In the genomic region with DNA sequence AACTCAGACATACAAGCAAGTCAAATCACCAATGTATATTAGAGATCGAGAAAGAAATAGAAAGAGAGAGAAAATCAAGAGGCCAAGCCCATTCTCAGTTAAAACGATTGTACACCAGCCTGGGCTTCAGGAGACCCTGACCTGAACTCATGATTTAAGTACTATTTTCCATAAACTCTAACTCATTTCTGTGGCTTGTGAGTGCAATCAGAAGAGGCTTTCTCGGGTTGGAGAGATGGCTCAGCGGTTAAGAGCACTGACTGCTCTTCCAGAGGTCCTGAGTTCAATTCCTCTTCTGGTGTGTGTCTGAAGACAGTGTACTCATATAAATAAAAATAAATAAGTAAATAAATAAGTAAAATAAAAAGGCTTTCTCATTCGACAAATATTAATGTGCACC, we compare ENCODE assay signal across 8 mouse cellular contexts. TPM values are rescaled to one million over a fixed set of nuclear protein-coding genes. Genes with fewer than 3 reads are reported as not detected.
DNase-seq lines count a peak whose midpoint lies in the region; ATAC-seq and TF ChIP-seq lines count a peak whose summit lies in the region.

No protein-coding gene starts in this region.

- TF ChIP-seq CTCF in bone marrow, adult 2 months (IDR thresholded peaks at IDR 0.05; ENCODE audit: control insufficient read depth, insufficient read depth, low read length) = no peak

- H3K4me2 ChIP-seq in kidney, embryonic 14.5 days (replicated peaks; ENCODE audit: low read depth, low read length) = peak overlapping the region; percentile 68
- H3K4me2 ChIP-seq in hindbrain, embryonic 14.5 days (replicated peaks) = peak overlapping the region; percentile 73
- peak overlapping the region; percentile 61 for H3K4me2 ChIP-seq in midbrain, embryonic 14.5 days (ENCODE audit: low read length)

- H3K9me3 ChIP-seq in kidney, embryonic 14.5 days (ENCODE audit: control insufficient read depth, low read length) = peaks cover 4% of the 10 kb centered on the region; the same call in 1 of the 2 replicates
- no peaks in the 10 kb centered on the region for H3K9me3 ChIP-seq in hindbrain, embryonic 14.5 days (ENCODE audit: control insufficient read depth, low read length)
- H3K9me3 ChIP-seq in midbrain, embryonic 14.5 days (ENCODE audit: control insufficient read depth, low read length) = no peaks in the 10 kb centered on the region

- WGBS in kidney, embryonic 14.5 days = 57% methylated on average over 5 of the region's 5 CpGs
- WGBS in bone marrow, adult 2 months = 22% methylated on average over 5 of the region's 5 CpGs
- 69% methylated on average over 5 of the region's 5 CpGs for WGBS in hindbrain, embryonic 14.5 days
- WGBS in midbrain, embryonic 14.5 days = 57% methylated on average over 5 of the region's 5 CpGs

- TF ChIP-seq POLR2A in bone marrow, adult 2 months (IDR thresholded peaks at IDR 0.05; ENCODE audit: borderline replicate concordance, control insufficient read depth, low read depth, low read length) = no peak

- no peak overlapping the region for H3K27ac ChIP-seq in kidney, embryonic 14.5 days (ENCODE audit: low read depth, low read length)
- H3K27ac ChIP-seq in bone marrow, adult 2 months (ENCODE audit: control insufficient read depth, insufficient read depth, low read depth, low read length, poor library complexity) = no peak overlapping the region
- H3K27ac ChIP-seq in hindbrain, embryonic 14.5 days = peak overlapping the region; percentile 86; the same call in 1 of the 2 replicates
- H3K27ac ChIP-seq in midbrain, embryonic 14.5 days (replicated peaks; ENCODE audit: low read depth, low read length) = no peak overlapping the region

- no peak for DNase-seq in kidney, adult 11 months
- no peak for DNase-seq in hindbrain, embryonic 14.5 days (ENCODE audit: low spot score)
- no peak for DNase-seq in midbrain, embryonic 14.5 days
- DNase-seq in frontal cortex, postnatal 25 days (ENCODE audit: low spot score in 2 of 2) = no peak
- DNase-seq in urinary bladder, postnatal 4 days (ENCODE audit: low spot score in 2 of 2) = no peak
- no peak for DNase-seq in T-cell, adult 2 months (ENCODE audit: low spot score)

- H3K4me3 ChIP-seq in kidney, embryonic 14.5 days (ENCODE audit: low read length) = peak overlapping the region; percentile 96
- H3K4me3 ChIP-seq in bone marrow, adult 2 months (replicated peaks; ENCODE audit: control insufficient read depth, low read depth, low read length) = peak overlapping the region; percentile 99
- H3K4me3 ChIP-seq in hindbrain, embryonic 14.5 days (replicated peaks; ENCODE audit: low read length) = peak overlapping the region; percentile 71
- peak overlapping the region; percentile 98 for H3K4me3 ChIP-seq in midbrain, embryonic 14.5 days (replicated peaks; ENCODE audit: low read depth, low read length)

- ATAC-seq in kidney, embryonic 14.5 days (ENCODE audit: low FRiP score, low TSS enrichment) = no peak
- no peak for ATAC-seq in hindbrain, embryonic 14.5 days (ENCODE audit: low FRiP score)
- ATAC-seq in midbrain, embryonic 14.5 days (ENCODE audit: low FRiP score, low TSS enrichment) = no peak

- peak overlapping the region; percentile 80 for H3K9ac ChIP-seq in kidney, embryonic 14.5 days (ENCODE audit: low read depth, low read length)
- H3K9ac ChIP-seq in hindbrain, embryonic 14.5 days = peak overlapping the region; percentile 75
- H3K9ac ChIP-seq in midbrain, embryonic 14.5 days (replicated peaks; ENCODE audit: low read length) = peak overlapping the region; percentile 80; the same call in 1 of the 2 replicates

- peaks cover 18% of the 10 kb centered on the region for H3K36me3 ChIP-seq in kidney, embryonic 14.5 days (ENCODE audit: control insufficient read depth, insufficient read depth, low read length)
- peaks cover 19% of the 10 kb centered on the region for H3K36me3 ChIP-seq in hindbrain, embryonic 14.5 days (replicated peaks; ENCODE audit: control insufficient read depth, insufficient read depth)
- H3K36me3 ChIP-seq in midbrain, embryonic 14.5 days (ENCODE audit: control insufficient read depth, insufficient read depth, low read length) = peaks cover 22% of the 10 kb centered on the region

- no peaks in the 10 kb centered on the region for H3K27me3 ChIP-seq in kidney, embryonic 14.5 days (ENCODE audit: control insufficient read depth, insufficient read depth, low read length)
- H3K27me3 ChIP-seq in hindbrain, embryonic 14.5 days (ENCODE audit: control insufficient read depth, insufficient read depth, low read length) = no peaks in the 10 kb centered on the region
- no peaks in the 10 kb centered on the region for H3K27me3 ChIP-seq in midbrain, embryonic 14.5 days (ENCODE audit: control insufficient read depth, insufficient read depth, low read length)

- peaks cover 8% of the 10 kb centered on the region for H3K4me1 ChIP-seq in kidney, embryonic 14.5 days (ENCODE audit: control insufficient read depth, insufficient read depth, low read length)
- peaks cover 1% of the 10 kb centered on the region; the same call in 1 of the 2 replicates for H3K4me1 ChIP-seq in bone marrow, adult 2 months (ENCODE audit: control insufficient read depth, insufficient read depth, low read length)
- peaks cover 17% of the 10 kb centered on the region for H3K4me1 ChIP-seq in hindbrain, embryonic 14.5 days (replicated peaks; ENCODE audit: control insufficient read depth, insufficient read depth, low read length)
- H3K4me1 ChIP-seq in midbrain, embryonic 14.5 days (ENCODE audit: control insufficient read depth, insufficient read depth, low read length) = peaks cover 13% of the 10 kb centered on the region

RNA-seq across cellular contexts. Expression of gene Atp6v1e1, which starts 0.9 kb away (rescaled TPM):
- 121 and 139 TPM in 2 replicates for polyA plus RNA-seq in kidney, embryonic 14.5 days (2014; fragmentation: Nextera tagmentation; extraction: Ambion mirVana)
- polyA plus RNA-seq in bone marrow, adult 2 months (2011; ENCODE audit: insufficient read depth, insufficient read length, low replicate concordance, missing spikeins) = 134 TPM in 2 replicates
- polyA plus RNA-seq in hindbrain, embryonic 14.5 days (2014; fragmentation: Nextera tagmentation; extraction: Ambion mirVana) = 297 and 309 TPM in 2 replicates
- polyA plus RNA-seq in midbrain, embryonic 14.5 days (2014; fragmentation: Nextera tagmentation; extraction: Ambion mirVana) = 263 and 300 TPM in 2 replicates

RNA-seq across cellular contexts. Expression of gene Bcl2l13, which starts 14.3 kb away (rescaled TPM):
- 22.9 and 34.0 TPM in 2 replicates for polyA plus RNA-seq in kidney, embryonic 14.5 days (2014; fragmentation: Nextera tagmentation; extraction: Ambion mirVana)
- polyA plus RNA-seq in bone marrow, adult 2 months (2011; ENCODE audit: insufficient read depth, insufficient read length, low replicate concordance, missing spikeins) = 13.0 and 14.7 TPM in 2 replicates
- polyA plus RNA-seq in hindbrain, embryonic 14.5 days (2014; fragmentation: Nextera tagmentation; extraction: Ambion mirVana) = 28.2 and 28.7 TPM in 2 replicates
- polyA plus RNA-seq in midbrain, embryonic 14.5 days (2014; fragmentation: Nextera tagmentation; extraction: Ambion mirVana) = 18.7 and 33.1 TPM in 2 replicates

RNA-seq across cellular contexts. Expression of gene Slc25a18, which starts 48.3 kb away (rescaled TPM):
- polyA plus RNA-seq in kidney, embryonic 14.5 days (2014; fragmentation: Nextera tagmentation; extraction: Ambion mirVana) = 0.16 TPM in 1 of 2 replicates, not detected in the other
- polyA plus RNA-seq in bone marrow, adult 2 months (2011; ENCODE audit: insufficient read depth, insufficient read length, low replicate concordance, missing spikeins) = not detected in 2 replicates
- polyA plus RNA-seq in hindbrain, embryonic 14.5 days (2014; fragmentation: Nextera tagmentation; extraction: Ambion mirVana) = 17.8 and 22.1 TPM in 2 replicates
- polyA plus RNA-seq in midbrain, embryonic 14.5 days (2014; fragmentation: Nextera tagmentation; extraction: Ambion mirVana) = 8.3 and 10.8 TPM in 2 replicates
